Mouse (Mus musculus): ENCODE results near the gene Efcab9.

Efcab9 gene

GRCm38 (mm10) chr11:32531871-32532764, at the start of gene Efcab9:
Gene Efcab9 (minus strand): TSS chr11:32532081.
- DNase-seq, result no peak

GRCm38 (mm10) chr11:32581031-32581430, 49.1 kb upstream of the Efcab9 start:
- no peak for DNase-seq

DNA sequence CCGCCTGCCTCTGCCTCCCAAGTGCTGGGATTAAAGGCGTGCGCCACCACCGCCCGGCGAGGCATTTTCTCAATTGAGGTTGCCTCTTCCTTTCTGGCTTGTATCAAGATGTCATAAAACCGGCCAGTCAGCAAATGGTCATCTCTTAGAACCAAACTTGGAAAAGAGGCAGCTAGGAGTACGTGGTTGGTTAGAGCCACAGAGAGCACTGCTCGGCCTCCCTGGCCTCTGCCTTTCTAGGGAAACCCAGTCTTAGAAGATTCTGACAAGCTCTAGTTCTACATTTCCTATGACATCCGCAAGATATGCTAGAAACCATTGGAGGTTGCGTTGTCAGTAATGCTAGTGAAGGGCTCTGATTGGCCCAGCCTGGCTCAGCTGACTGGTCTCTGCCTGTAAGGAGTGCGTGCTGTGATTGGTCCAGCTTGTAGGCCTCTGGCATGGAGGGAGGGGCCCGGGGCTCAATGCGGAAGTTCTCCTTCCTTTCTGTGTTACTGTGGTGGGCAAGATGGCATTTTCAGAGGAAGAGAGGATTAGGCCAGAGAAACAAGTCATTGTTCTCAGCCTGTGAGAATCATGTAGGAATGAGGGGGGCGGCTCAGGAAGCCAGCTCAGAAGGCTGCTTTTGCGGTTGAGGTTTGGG, 48.5 kb upstream of the Efcab9 start:
- DNase-seq, result no peak

DNA sequence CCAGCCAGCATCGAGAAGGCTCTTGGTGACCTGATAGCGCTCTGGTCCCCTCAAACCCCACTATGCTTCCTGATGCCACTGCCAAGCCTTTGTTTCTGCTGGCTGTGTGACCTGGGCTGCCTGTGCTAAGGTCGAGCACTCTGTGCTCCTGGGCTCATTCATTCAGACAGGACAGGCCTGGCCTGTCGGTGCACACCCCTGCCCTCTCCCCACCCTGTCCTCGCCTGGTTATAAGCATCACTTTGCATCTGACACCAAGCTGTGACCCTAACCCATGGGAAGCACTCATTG, 44.8 kb upstream of the Efcab9 start:
- DNase-seq, result no peak

GRCm38 (mm10) chr11:32575964-32576759, 44.3 kb upstream of the Efcab9 start:
- no peak for DNase-seq

DNA sequence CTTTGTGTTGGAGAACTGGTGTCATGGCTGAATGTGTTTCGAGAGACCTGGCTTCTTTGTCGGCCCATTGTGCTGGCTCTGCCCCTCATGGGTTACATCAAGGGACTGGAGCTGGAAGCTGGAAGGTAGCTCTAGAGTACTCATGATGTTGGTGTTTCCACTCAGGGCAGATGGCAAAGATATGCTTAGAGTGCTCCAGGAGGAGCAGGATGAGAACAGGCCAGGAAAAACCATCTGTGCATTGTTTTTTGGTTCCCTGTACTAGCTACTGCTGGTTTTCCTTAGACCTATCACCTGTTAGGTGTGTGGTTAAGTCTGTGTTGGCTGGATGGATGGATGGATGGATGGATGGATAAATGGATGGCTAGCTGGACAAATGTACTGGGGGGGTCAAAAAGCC, 41.8 kb upstream of the Efcab9 start:
- no peak for DNase-seq

- no peak for DNase-seq
Measured at GRCm38 (mm10) chr11:32571103-32571502, 39.2 kb upstream of the Efcab9 start.

DNA sequence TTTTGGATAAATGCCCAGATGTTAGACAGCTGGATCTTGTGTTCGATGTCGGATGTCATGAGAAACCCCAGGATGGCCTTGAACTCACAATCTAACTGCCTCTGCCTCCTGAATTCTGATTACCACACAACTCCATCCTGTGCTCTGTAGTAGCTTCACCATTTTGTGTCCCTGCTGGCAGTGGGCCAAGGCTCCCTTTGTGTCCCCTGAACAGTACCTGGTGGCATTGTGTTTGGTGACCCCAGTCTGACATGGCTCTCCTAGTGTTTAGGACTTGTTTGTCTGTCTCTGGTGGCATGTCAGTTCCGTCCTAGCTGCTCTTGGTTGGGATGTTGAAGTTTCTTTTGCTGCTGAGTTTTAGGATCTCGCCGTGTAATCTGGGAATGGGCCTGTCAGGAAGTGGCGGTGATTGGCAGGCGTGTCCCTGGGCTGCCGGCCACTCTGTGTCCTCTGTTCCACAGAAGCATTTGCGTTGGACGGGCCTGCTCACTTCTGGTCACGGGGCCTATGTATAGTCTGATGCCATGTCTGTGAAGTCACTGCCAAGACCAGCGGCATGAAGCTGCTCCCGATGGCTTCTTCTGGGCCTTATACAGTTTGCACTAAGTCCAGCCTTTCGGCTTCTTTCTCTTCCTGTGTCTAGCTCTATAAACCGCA, 36.9 kb upstream of the Efcab9 start:
- DNase-seq, result peak; percentile 46 to 62

DNA sequence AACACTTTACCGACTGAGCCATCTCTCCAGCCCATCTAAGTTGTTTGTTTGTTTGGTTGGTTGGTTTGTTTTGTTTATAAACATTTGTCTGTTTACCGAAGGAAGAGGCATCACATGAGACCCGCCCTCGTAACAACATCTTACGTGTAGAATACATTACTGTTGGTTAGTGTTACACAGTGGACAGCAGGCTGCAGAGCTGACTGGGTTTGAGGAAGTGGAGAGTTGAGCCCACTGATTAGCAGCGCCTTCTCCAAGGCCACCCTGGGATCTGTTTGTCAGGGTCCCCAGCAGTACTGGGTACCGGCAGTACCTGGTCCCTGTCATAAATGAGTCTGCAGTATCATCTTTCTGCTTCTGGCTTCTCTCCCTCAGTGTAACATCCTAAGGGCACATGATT, 36.2 kb upstream of the Efcab9 start:
- DNase-seq, result no peak

DNA sequence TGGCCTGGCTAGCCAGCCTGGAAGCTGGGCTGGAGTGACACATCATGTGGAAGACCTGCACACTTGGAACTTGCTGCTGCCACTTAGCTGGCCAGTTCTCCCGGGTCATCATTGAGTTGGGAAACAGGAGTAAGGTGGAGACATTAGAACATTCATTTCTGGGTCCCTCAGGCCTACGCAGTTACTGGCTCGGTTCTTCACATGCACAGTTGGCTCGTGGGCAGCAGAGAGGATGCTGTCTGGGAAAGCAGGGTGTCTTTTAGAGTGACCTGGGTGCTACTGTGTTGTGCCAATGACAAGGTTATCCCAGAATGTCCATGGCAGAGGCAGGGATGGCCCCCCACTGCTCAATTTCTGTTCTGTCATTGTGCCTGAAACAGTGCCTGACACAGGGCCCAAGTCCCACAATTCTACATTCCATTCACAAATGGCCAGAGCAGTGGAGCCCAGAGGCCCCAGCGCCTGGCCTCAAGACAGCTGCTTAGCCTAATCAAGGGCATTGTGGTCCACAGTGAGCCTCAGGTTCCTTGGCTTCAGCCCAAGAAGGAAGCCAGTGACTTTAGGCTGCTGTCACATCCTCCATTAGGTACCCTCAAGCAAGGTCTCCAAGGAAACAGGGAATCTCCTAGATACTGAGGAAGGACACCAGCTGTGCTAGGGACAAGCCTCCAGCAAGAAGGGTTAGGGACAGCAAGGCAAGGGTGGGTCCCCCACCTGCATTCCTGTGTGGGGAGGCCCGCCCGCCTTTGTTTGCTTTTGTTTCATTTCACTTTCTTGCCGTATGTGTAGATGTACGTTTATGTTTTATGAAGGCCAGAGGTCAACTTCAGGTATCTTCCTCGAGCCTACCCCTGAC, 35.3 kb upstream of the Efcab9 start:
- DNase-seq, result no peak

GRCm38 (mm10) chr11:32566184-32566583, 34.3 kb upstream of the Efcab9 start:
- no peak for DNase-seq

DNA sequence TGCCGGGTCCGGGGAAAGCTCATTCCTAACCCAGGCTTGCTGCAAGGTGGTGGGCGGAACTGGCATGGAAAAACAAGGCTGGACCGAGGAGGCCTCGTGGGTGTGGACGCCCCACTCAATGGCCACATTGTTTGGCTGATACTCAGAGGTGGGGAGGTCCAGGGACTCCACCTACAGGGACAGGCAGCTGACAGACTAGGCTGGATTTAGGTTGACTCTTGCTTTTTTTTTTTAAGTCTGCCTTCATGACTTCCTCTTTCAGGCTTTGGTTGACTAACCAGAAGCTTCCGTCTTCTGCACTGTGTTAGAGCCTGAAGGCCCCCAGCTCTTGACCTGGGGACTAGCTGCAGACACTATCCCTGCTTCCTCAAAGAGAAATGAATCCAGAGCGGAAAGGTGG, 33.2 kb upstream of the Efcab9 start:
- no peak for DNase-seq

DNA sequence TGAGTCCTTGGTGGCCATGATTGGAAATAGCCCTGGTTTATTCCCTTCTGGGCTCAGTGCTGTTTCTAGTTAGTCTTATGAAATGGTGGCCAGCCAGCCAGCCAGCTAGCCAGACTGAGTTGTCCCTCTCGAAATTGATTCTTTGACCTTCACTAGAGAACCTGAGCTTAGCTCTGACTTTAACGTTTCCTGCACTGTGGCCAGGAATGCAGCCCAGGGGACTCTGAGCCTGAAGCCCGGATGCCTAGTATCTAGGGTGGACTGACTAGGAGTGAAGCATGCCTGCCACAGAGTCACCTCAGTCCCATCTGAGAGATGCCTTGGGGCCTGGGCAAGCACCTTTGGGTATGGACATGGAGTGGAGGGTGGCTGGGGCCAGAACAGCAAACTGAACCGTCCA, 32.7 kb upstream of the Efcab9 start:
- DNase-seq, result no peak

DNA sequence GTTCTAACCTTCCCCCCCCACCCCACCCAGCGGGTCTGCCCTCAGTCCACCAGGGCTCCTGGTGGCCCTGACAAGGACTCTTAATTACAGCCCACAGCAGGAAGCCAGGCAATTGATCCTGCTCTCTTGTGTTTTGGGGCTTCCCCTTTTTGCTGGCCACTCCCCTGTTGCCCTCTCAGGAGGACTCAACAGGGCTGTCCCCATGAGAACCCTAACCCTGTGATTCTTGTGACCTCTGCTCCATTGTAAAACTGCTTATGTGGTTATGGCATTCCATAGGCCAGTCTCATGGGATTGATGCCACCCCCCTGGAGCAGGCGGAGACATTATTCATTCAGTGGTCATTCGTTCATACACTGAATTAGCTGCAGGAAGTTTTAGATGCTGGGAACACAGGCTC, 31.8 kb upstream of the Efcab9 start:
- no peak for DNase-seq

- DNase-seq, result no peak
Measured at GRCm38 (mm10) chr11:32562706-32563105, 30.8 kb upstream of the Efcab9 start.

GRCm38 (mm10) chr11:32561465-32562355, 29.8 kb upstream of the Efcab9 start:
- no peak for DNase-seq

DNA sequence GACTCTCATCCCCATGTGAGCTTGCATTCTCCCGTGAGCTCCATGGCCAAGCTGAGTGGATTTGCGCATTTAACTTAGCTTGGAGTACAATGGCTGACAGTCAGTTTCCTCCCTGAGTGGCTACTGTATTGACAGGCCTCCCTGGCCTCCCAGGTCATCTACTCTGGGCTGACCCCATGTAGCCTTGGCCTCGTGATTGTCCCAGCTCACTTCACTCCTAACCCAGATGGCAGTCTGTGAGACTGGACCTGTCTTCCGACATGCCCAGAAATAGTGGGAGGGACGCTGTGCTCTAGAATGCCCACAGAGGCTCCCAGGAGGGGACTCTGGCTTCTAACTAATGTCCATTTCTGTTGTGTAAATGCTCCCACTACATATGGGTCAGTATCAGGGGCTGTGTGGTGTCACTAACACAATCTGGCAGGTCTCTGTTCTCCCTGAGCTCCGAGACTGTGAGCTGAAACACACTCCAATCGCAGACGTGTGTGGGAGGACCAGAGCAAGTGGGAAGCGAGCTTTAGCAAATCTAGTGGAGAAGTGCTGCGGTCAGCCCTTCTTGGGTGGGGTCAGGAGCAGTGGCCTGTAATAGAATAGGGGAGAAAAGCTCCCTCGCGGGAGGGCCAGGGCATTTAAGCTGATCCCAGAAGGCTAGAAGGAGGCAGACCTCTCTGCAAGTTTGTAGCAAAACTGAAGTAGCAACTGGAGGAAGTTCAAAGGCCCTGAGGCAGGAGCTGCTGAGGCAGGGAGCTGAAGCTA, 28.3 kb upstream of the Efcab9 start:
- no peak for DNase-seq

DNA sequence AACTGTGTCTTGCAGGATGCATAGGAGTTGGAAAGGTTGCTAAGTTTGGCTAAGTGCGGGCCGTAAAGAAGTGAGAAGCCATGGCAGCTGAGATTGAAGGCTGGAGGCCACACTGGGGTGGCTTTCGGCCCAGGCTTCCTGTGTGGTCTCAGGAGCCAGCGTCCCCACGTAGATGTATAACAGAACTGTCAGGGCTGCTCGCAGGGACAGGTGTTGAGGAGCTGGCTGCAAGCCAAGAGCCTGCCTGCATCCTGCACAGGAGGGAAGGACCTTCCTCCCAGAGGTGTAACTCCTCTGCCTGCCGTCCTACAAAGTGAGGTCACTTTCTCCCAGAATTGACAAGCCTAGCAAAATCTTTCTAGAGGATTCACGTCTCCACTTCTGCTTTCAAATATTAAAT, 26.8 kb upstream of the Efcab9 start:
- no peak for DNase-seq

- DNase-seq, result no peak
Measured at GRCm38 (mm10) chr11:32558026-32558425, 26.1 kb upstream of the Efcab9 start.

DNA sequence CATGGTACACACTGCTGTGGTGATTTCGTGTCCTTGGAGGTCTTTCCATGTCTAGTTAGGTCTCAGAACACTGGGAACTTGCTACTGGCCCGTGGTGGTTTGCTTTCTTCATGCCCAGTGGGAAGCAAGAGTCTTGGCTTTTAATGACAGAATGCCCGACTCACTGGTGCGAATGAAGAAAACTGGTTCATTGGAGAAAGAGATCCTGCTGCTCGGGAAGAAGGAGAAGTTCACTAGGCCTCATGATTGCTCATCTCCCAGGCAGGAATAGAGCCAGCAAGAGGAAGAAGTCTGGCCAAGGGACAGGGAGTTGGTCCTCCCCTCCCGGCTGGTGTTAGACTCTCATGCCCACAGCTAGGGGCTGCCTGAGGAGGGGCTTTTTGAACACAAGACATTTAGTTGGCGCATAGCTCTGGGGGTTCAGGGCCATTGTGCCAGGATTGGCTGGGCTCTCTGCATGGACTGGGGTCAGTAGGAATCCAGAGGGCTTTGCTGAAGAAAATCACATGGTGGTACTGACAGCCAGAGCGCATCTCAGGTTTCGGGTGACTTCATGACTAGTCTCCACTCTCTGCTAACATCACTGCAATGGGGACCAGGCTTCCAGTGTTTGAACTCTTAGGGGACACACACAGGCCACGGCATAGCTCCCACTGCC, 24.6 kb upstream of the Efcab9 start:
- peak in 1 of 2 experiments; percentile 35 for DNase-seq
